Mouse (Mus musculus) midbrain, embryonic 15.5 days (tissue): ENCODE results near the gene Trnt1. TPM values are rescaled to one million over a fixed set of nuclear protein-coding genes. Genes with fewer than 3 reads are reported as not detected.

ENCODE experiments used
- ATAC-seq: fragments of 200-750 bp; cut with Nextera tagmentation; replicated peaks from 2 replicates; pipeline ENCODE4 v1.8.0; 2017; ENCODE audit warnings: moderate TSS enrichment
- H3K27ac ChIP-seq: fragments of 300-500 bp; sonication (generic); 2 replicates; pipeline ENCODE4 v1.5.1; 2015; ENCODE audit warnings: mild to moderate bottlenecking, inconsistent platforms
- H3K27me3 ChIP-seq: fragments of 300-500 bp; sonication (generic); replicated peaks from 2 replicates; pipeline ENCODE4 v1.6.1; 2015; ENCODE audit warnings: inconsistent platforms
- H3K36me3 ChIP-seq: fragments of 300-500 bp; sonication (generic); replicated peaks from 2 replicates; pipeline ENCODE4 v1.6.1; 2015; ENCODE audit warnings: inconsistent platforms
- H3K4me1 ChIP-seq: fragments of 300-500 bp; sonication (generic); 2 replicates; pipeline ENCODE4 v1.6.1; 2015; ENCODE audit warnings: inconsistent platforms
- H3K4me2 ChIP-seq: fragments of 300-500 bp; sonication (generic); 2 replicates; pipeline ENCODE4 v1.6.1; 2015; ENCODE audit warnings: inconsistent platforms, mild to moderate bottlenecking, moderate library complexity
- H3K4me3 ChIP-seq: fragments of 300-500 bp; sonication (generic); 2 replicates; pipeline ENCODE4 v1.5.1; 2015; ENCODE audit warnings: mild to moderate bottlenecking, inconsistent platforms
- H3K9ac ChIP-seq: fragments of 300-500 bp; sonication (generic); 2 replicates; pipeline ENCODE4 v1.6.1; 2015; ENCODE audit warnings: mild to moderate bottlenecking, inconsistent platforms
- H3K9me3 ChIP-seq: fragments of 300-500 bp; sonication (generic); 2 replicates; pipeline ENCODE4 v1.6.1; 2016; ENCODE audit warnings: inconsistent platforms
- WGBS: fragments of 180-500 bp; shearing (Covaris S2); methylation state at CpG from one replicate; pipeline ENCODE4 v1.1.7; 2015; ENCODE audit warnings: mixed read lengths; 5-methylcytosine and 5-hydroxymethylcytosine counted together
- polyA plus RNA-seq: library from polyadenylated mRNA; unstranded; fragments of >200 nt; fragmentation: Nextera tagmentation; extraction: Ambion mirVana; gene quantifications from 2 replicates; pipeline ENCODE4 v1.2.1, GENCODE M21; 2015

Gene Trnt1
- polyA plus RNA-seq, 1 experiment from 2014 or later, result 59.5 TPM

GRCm38 (mm10) chr6:106793088-106793487 is 24.2 kb downstream of the Trnt1 start:
- 95% methylated on average over 7 of the region's 7 CpGs for WGBS
- Histone ChIP-seq H3K9ac (no peak overlapping the region), H3K4me1 (no peaks in the 10 kb centered on the region), H3K9me3 (no peaks in the 10 kb centered on the region), H3K4me3 (no peak overlapping the region), H3K27ac (no peak overlapping the region), H3K4me2 (no peak overlapping the region), H3K36me3 (peaks cover 31% of the 10 kb centered on the region; the same call in 1 of the 2 replicates), H3K27me3 (no peaks in the 10 kb centered on the region)
- no peak for ATAC-seq

DNA sequence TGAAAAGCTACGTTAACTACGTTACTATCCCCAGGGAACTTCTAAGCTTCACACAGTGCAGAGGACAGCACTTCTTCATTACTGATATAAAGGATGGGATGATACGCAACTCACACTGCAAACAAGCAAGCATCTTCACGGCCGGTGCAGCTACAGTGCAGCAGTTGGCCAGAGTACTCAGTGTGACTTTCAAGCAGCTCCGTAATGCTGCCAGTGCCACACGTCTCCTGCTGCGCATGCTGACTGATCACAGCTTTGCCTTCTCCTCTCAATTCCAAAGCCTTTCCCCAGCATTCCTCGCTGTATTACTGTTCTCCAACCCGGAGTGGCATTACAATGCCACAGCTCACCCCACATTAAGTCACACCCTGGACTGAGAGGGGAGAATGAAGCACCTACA is 24.7 kb downstream of the Trnt1 start:
- Histone ChIP-seq H3K4me1 (peaks cover 4% of the 10 kb centered on the region), H3K4me2 (no peak overlapping the region), H3K4me3 (no peak overlapping the region), H3K27ac (no peak overlapping the region), H3K36me3 (peaks cover 26% of the 10 kb centered on the region; the same call in 1 of the 2 replicates), H3K9ac (no peak overlapping the region), H3K9me3 (no peaks in the 10 kb centered on the region), H3K27me3 (no peaks in the 10 kb centered on the region)
- 93% methylated on average over 10 of the region's 10 CpGs for WGBS
- no peak for ATAC-seq

DNA sequence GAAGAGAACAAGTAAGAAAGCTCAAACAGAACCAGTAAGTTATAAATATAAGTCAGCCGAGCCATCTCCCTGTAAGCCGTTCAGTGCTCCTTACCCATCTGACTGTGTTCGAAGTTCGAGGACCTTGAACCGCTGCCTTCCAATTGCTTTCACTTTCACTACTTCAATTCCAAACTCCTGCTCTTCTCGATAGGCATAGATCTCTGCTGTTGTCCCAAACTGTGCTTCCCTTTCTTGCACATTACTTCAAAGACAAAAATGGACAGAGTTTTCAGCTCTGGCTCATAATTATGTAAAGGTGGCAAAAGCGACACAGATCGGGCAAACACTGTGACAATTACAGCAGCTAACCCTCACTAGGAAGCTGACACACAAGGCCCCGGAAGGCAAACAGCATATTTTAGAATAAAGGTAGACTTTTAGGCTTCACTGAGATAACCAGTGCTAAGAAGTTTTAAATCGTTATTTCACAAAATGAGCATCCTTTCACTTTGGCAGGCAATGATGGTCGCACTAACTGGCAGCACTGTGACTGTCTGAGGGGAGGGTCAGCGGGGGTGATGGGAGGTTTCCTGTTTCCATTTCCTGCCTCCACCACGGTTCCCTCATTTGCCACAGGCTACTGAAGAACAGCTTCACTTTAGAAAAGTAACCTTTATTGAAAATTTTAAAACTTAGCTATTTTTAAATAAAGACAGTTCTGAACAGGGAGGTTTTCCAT is 25.3 kb downstream of the Trnt1 start:
- Histone ChIP-seq H3K9ac (no peak overlapping the region), H3K4me1 (peaks cover 10% of the 10 kb centered on the region), H3K4me2 (no peak overlapping the region), H3K4me3 (no peak overlapping the region), H3K27ac (no peak overlapping the region), H3K36me3 (peaks cover 20% of the 10 kb centered on the region; the same call in 1 of the 2 replicates), H3K9me3 (no peaks in the 10 kb centered on the region), H3K27me3 (no peaks in the 10 kb centered on the region)
- WGBS, result 92% methylated on average over 13 of the region's 13 CpGs
- no peak for ATAC-seq

GRCm38 (mm10) chr6:106799333-106800226 is 30.7 kb downstream of the Trnt1 start, which contains the start of gene Crbn:
Crbn (minus strand) TSS chr6:106800077.
- ATAC-seq, result peak; percentile 96
- Histone ChIP-seq H3K36me3 (0 out of 2 replicates have a peak, but pooled peaks cover 3% of the 10 kb centered on the region), H3K4me1 (peaks cover 14% of the 10 kb centered on the region), H3K27me3 (no peaks in the 10 kb centered on the region), H3K9ac (peak within 1 kb of the TSS; percentile 84), H3K9me3 (no peaks in the 10 kb centered on the region), H3K27ac (0 out of 2 replicates have a peak within 1 kb of the TSS, but pooled peaks have one; percentile 61), H3K4me3 (peak within 1 kb of the TSS; percentile 93), H3K4me2 (peak within 1 kb of the TSS; percentile 87)
- 3% methylated on average over 57 of the region's 57 CpGs for WGBS

DNA sequence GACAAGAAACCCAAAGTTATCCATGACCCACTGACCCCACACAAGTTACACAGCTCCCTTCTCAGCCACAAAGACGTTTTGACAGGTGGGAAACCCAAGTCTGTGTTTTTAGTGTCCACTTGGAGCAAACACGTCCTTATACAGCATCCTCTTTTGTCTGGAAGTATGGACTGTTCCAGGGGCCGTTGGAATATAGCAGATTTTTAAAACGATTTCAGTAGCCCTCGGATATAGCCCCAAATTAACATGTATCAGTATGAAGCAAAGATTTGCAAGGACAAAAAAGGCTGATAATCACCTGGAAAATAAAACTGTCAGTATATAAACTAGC is 31.3 kb downstream of the Trnt1 start:
- Histone ChIP-seq H3K27ac (no peak overlapping the region), H3K4me1 (peaks cover 14% of the 10 kb centered on the region), H3K4me3 (peak overlapping the region; percentile 93), H3K9me3 (no peaks in the 10 kb centered on the region), H3K9ac (no peak overlapping the region), H3K36me3 (no peaks in the 10 kb centered on the region), H3K4me2 (peak overlapping the region; percentile 87), H3K27me3 (no peaks in the 10 kb centered on the region)
- ATAC-seq, result no peak
- WGBS, result 58% methylated on average over 5 of the region's 5 CpGs

DNA sequence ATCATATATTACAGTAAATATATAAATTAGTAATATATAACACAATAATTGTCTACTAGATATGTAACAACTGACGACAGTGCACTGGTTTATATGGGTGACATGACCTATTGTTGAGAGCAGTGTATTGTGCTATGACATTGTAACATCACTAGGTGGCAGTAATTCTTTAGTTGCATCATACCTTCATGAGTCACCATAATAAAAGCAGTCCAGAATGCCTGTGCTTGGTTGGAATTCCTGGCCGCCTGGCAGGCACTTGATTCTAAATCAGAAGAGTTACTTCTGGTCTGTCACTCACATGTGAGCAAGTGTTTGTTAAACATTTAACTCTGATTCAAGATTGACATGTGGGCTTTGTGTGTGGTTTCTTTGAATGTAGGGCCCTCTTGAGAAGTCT is 36.0 kb downstream of the Trnt1 start:
- H3K27me3 ChIP-seq, result no peaks in the 10 kb centered on the region
- no peak overlapping the region for H3K27ac ChIP-seq

GRCm38 (mm10) chr6:106809161-106809560 is 40.2 kb downstream of the Trnt1 start:
- Histone ChIP-seq H3K9me3 (no peaks in the 10 kb centered on the region), H3K9ac (no peak overlapping the region), H3K27me3 (no peaks in the 10 kb centered on the region), H3K36me3 (no peaks in the 10 kb centered on the region), H3K4me3 (no peak overlapping the region), H3K4me1 (no peaks in the 10 kb centered on the region), H3K27ac (no peak overlapping the region), H3K4me2 (no peak overlapping the region)
- no peak for ATAC-seq
- WGBS, result 69% methylated on average over 2 of the region's 2 CpGs

More for the DNA sequence above, 36.0 kb downstream of the Trnt1 start:
- 31% methylated on average over 2 of the region's 2 CpGs for WGBS
- H3K9me3 ChIP-seq, result no peaks in the 10 kb centered on the region
- H3K36me3 ChIP-seq, result no peaks in the 10 kb centered on the region
- H3K4me2 ChIP-seq, result no peak overlapping the region
- ATAC-seq, result peak; percentile 70
- no peak overlapping the region for H3K4me3 ChIP-seq
- no peak overlapping the region for H3K9ac ChIP-seq
- 0 out of 2 replicates have a peak, but pooled peaks cover 2% of the 10 kb centered on the region for H3K4me1 ChIP-seq

DNA sequence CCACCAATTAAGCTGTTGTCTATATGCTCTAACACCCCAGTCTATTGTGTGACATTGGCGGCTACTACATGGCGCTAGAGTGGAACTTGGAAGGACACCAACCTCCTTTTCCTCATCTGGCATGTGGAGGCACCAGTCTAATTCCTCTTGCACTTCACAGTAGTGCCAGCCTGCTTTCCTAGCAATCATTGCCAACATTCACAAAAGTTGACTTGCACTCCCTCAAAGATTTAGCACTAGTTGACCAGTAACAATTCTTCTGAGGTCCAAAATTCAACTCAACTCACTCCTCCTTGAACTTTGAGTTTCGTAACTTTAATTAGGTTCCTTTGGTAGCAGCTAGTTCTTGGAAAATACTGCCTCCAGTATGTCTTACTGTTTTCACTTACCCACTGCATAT is 41.8 kb downstream of the Trnt1 start:
- H3K9ac ChIP-seq, result no peak overlapping the region
- no peaks in the 10 kb centered on the region for H3K9me3 ChIP-seq
- WGBS, result 90% methylated on average over 3 of the region's 3 CpGs
- no peaks in the 10 kb centered on the region for H3K4me1 ChIP-seq
- H3K4me3 ChIP-seq, result no peak overlapping the region
- no peaks in the 10 kb centered on the region for H3K27me3 ChIP-seq
- H3K4me2 ChIP-seq, result no peak overlapping the region
- no peak overlapping the region for H3K27ac ChIP-seq
- no peak for ATAC-seq
- no peaks in the 10 kb centered on the region for H3K36me3 ChIP-seq

DNA sequence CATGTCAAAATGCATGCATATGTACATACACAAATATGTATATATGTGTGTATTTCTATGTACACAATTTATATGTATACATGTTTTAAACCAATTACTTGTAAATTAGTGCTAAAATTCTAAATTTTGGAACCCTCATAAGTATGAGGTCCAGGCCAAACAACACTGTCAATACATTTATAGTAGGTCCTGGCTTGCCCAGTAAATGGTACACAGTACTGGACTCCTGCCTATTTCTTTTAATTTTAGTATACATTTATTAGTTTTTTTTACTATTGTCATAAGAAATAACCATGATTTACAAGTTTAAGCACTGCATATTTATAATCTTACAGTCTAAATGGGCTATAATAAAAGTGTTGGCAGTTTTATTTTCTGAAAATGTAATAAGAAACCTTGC is 50.3 kb downstream of the Trnt1 start:
- Histone ChIP-seq H3K4me3 (no peak overlapping the region), H3K4me1 (no peaks in the 10 kb centered on the region), H3K36me3 (no peaks in the 10 kb centered on the region), H3K9ac (no peak overlapping the region), H3K9me3 (no peaks in the 10 kb centered on the region), H3K27me3 (no peaks in the 10 kb centered on the region), H3K27ac (no peak overlapping the region), H3K4me2 (no peak overlapping the region)
- ATAC-seq, result no peak

DNA sequence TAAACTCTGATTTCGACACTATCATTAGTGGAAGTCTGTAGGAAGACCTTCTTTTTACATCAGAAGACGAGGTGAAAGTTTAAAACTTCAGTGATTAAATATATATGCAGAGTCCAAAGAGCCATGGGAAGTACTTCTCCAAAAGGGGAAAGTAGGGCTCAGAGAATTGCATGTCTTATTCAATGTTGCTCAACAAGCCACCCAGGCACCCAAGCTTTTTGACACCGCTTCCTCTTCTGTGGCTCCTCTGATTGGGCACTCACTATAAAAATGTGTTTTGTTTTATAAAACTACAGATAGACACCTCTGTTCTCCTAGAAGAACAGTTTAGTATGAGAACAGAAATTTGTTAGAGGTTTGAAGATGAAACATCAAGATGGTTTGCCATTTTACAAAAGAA is 51.0 kb downstream of the Trnt1 start:
- Histone ChIP-seq H3K4me3 (no peak overlapping the region), H3K9me3 (no peaks in the 10 kb centered on the region), H3K27ac (no peak overlapping the region), H3K27me3 (no peaks in the 10 kb centered on the region), H3K9ac (no peak overlapping the region), H3K4me1 (no peaks in the 10 kb centered on the region), H3K36me3 (no peaks in the 10 kb centered on the region), H3K4me2 (no peak overlapping the region)
- WGBS, result 79% methylated on average over 3 of the region's 3 CpGs
- ATAC-seq, result no peak

GRCm38 (mm10) chr6:106820566-106820965 is 51.6 kb downstream of the Trnt1 start:
- Histone ChIP-seq H3K4me2 (no peak overlapping the region), H3K4me3 (no peak overlapping the region), H3K9ac (no peak overlapping the region), H3K36me3 (no peaks in the 10 kb centered on the region), H3K9me3 (no peaks in the 10 kb centered on the region), H3K27ac (no peak overlapping the region), H3K27me3 (no peaks in the 10 kb centered on the region), H3K4me1 (no peaks in the 10 kb centered on the region)
- no peak for ATAC-seq

DNA sequence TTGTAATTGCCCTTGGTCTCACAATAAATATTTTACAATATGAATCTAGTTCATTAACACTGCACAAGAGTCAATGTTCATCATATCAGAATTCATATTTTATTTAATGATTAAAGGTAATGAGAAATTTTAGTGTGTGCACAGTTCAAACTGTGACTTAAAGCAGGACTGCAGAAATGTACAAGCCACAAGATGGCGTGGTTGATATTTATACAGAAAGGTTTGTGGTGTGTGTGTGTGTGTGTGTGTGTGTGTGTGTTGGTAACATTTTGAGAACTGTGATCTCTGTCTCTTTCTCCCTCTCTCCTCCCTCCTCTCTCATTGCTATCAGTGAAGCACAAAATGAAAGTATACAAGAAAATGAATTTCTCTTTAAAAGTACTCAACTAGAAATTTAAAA is 53.4 kb downstream of the Trnt1 start:
- no peaks in the 10 kb centered on the region for H3K9me3 ChIP-seq
- H3K9ac ChIP-seq, result no peak overlapping the region
- no peaks in the 10 kb centered on the region for H3K4me1 ChIP-seq
- H3K4me2 ChIP-seq, result no peak overlapping the region
- H3K27ac ChIP-seq, result no peak overlapping the region
- no peaks in the 10 kb centered on the region for H3K27me3 ChIP-seq
- no peak overlapping the region for H3K4me3 ChIP-seq
- peak; percentile 52; the same call in 1 of the 2 replicates for ATAC-seq
- WGBS, result 48% methylated on average over 1 of the region's 1 CpGs
- no peaks in the 10 kb centered on the region for H3K36me3 ChIP-seq
